Mouse (Mus musculus) lung, postnatal 0 days (tissue): ENCODE measurements around the gene Mecr. TPM values are rescaled to one million over a fixed set of nuclear protein-coding genes. Genes with fewer than 3 reads are reported as not detected.

Experiments used
- ATAC-seq: fragments of 200-750 bp; cut with Nextera tagmentation; 2 replicates; pipeline ENCODE4 v1.8.0; 2017; ENCODE audit warnings: moderate library complexity
- DNase-seq: peaks from one replicate; pipeline ENCODE4 v3.0.0-alpha.2; 2016; ENCODE audit warnings: low spot score
- H3K27ac ChIP-seq: fragments of 300-500 bp; sonication (generic); 2 replicates; pipeline ENCODE4 v1.5.1; 2014; ENCODE audit warnings: antibody characterized with exemption, mild to moderate bottlenecking, low read length, mixed read lengths
- H3K27me3 ChIP-seq: fragments of 300-500 bp; sonication (generic); replicated peaks from 2 replicates; pipeline ENCODE4 v1.6.1; 2014; ENCODE audit warnings: low read length, mixed read lengths; ENCODE audit not compliant: insufficient read depth
- H3K36me3 ChIP-seq: fragments of 300-500 bp; sonication (generic); 2 replicates; pipeline ENCODE4 v1.6.1; 2014; ENCODE audit warnings: low read length, mixed read lengths; ENCODE audit not compliant: insufficient read depth
- H3K4me1 ChIP-seq: fragments of 300-500 bp; sonication (generic); 2 replicates; pipeline ENCODE4 v1.6.1; 2014; ENCODE audit warnings: antibody characterized with exemption, low read depth, low read length, mixed read lengths; ENCODE audit not compliant: insufficient read depth
- H3K4me2 ChIP-seq: fragments of 300-500 bp; sonication (generic); replicated peaks from 2 replicates; pipeline ENCODE4 v1.6.1; 2014; ENCODE audit warnings: low read depth, mild to moderate bottlenecking, low read length, moderate library complexity, mixed read lengths
- H3K4me3 ChIP-seq: fragments of 300-500 bp; sonication (generic); 2 replicates; pipeline ENCODE4 v1.5.1; 2014; ENCODE audit warnings: low read depth, low read length
- H3K9ac ChIP-seq: fragments of 300-500 bp; sonication (generic); replicated peaks from 2 replicates; pipeline ENCODE4 v1.6.1; 2014; ENCODE audit warnings: low read depth, mild to moderate bottlenecking
- H3K9me3 ChIP-seq: fragments of 300-500 bp; sonication (generic); 2 replicates; pipeline ENCODE4 v1.6.1; 2016; ENCODE audit warnings: low read length, mixed read lengths
- CTCF ChIP-seq: IDR thresholded peaks from 2 replicates; pipeline ENCODE4 v1.5.1; 2016; ENCODE audit warnings: antibody characterized with exemption, mild to moderate bottlenecking
- EP300 ChIP-seq: IDR thresholded peaks from 2 replicates; pipeline ENCODE4 v1.6.1; 2016; ENCODE audit warnings: antibody characterized with exemption, mild to moderate bottlenecking, control low read depth
- WGBS: fragments of 180-500 bp; shearing (Covaris S2); extraction: QIAGEN DNeasy Blood & Tissue Kit; methylation state at CpG from one replicate; pipeline ENCODE4 v1.1.7; 2014; 5-methylcytosine and 5-hydroxymethylcytosine counted together
- polyA plus RNA-seq: library from polyadenylated mRNA; unstranded; fragments of >200 nt; fragmentation: Nextera tagmentation; extraction: Ambion mirVana; gene quantifications from 2 replicates; pipeline ENCODE4 v1.2.1, GENCODE M21; 2015

Mecr gene
- polyA plus RNA-seq, 1 experiment from 2014 or later = 21.2 TPM

- no peak for DNase-seq
- H3K36me3 ChIP-seq = no peaks in the 10 kb centered on the region
- WGBS = 73% methylated on average over 3 of the region's 3 CpGs
- H3K4me1 ChIP-seq = no peaks in the 10 kb centered on the region
- H3K4me3 ChIP-seq = no peak overlapping the region
- no peak overlapping the region for H3K9ac ChIP-seq
- H3K27me3 ChIP-seq = no peaks in the 10 kb centered on the region
- H3K4me2 ChIP-seq = no peak overlapping the region
- H3K27ac ChIP-seq = no peak overlapping the region
- TF ChIP-seq EP300 (no peak), CTCF (no peak)
- ATAC-seq = no peak
- H3K9me3 ChIP-seq = no peaks in the 10 kb centered on the region
Measured at GRCm38 (mm10) chr4:131832759-131833407, 10.4 kb upstream of the Mecr start.

- no peak overlapping the region for H3K27ac ChIP-seq
- H3K4me3 ChIP-seq = no peak overlapping the region
- no peaks in the 10 kb centered on the region for H3K9me3 ChIP-seq
- 35% methylated on average over 9 of the region's 9 CpGs for WGBS
- no peaks in the 10 kb centered on the region for H3K27me3 ChIP-seq
- no peaks in the 10 kb centered on the region for H3K4me1 ChIP-seq
- ATAC-seq (peak; percentile 18), DNase-seq (peak; percentile 59)
- TF ChIP-seq EP300 (no peak), CTCF (peak; percentile 70)
- H3K36me3 ChIP-seq = no peaks in the 10 kb centered on the region
- no peak overlapping the region for H3K4me2 ChIP-seq
- no peak overlapping the region for H3K9ac ChIP-seq
Measured at GRCm38 (mm10) chr4:131833971-131834609, 9.2 kb upstream of the Mecr start.

GRCm38 (mm10) chr4:131836351-131836881 lies 6.9 kb upstream of the Mecr start:
- DNase-seq = peak; percentile 42
- H3K27me3 ChIP-seq = no peaks in the 10 kb centered on the region
- WGBS = under 1% methylated on average over 35 of the region's 39 CpGs
- ATAC-seq = peak; percentile 15
- peak overlapping the region; percentile 63 for H3K9ac ChIP-seq
- peak overlapping the region; percentile 70 for H3K4me3 ChIP-seq
- H3K27ac ChIP-seq = no peak overlapping the region
- no peaks in the 10 kb centered on the region for H3K4me1 ChIP-seq
- TF ChIP-seq CTCF (no peak), EP300 (no peak)
- H3K9me3 ChIP-seq = no peaks in the 10 kb centered on the region
- H3K36me3 ChIP-seq = no peaks in the 10 kb centered on the region
- H3K4me2 ChIP-seq = peak overlapping the region; percentile 98

- peak overlapping the region; percentile 70 for H3K4me3 ChIP-seq
- H3K4me2 ChIP-seq = peak overlapping the region; percentile 98
- TF ChIP-seq CTCF = no peak
- TF ChIP-seq EP300 = no peak
- WGBS = 2% methylated on average over 42 of the region's 76 CpGs
- H3K36me3 ChIP-seq = no peaks in the 10 kb centered on the region
- no peaks in the 10 kb centered on the region for H3K9me3 ChIP-seq
- no peaks in the 10 kb centered on the region for H3K27me3 ChIP-seq
- peak; percentile 54 for DNase-seq
- H3K9ac ChIP-seq = peak overlapping the region; percentile 63
- no peaks in the 10 kb centered on the region for H3K4me1 ChIP-seq
- no peak overlapping the region for H3K27ac ChIP-seq
- peak; percentile 20 for ATAC-seq
Measured at GRCm38 (mm10) chr4:131836891-131837491, 6.3 kb upstream of the Mecr start.

- peak; percentile 99 for TF ChIP-seq CTCF
- TF ChIP-seq EP300 = no peak
- no peaks in the 10 kb centered on the region for H3K36me3 ChIP-seq
- H3K4me2 ChIP-seq = peak within 1 kb of the TSS; percentile 98
- DNase-seq = peak; percentile 85
- peak within 1 kb of the TSS; percentile 63 for H3K9ac ChIP-seq
- H3K27ac ChIP-seq = 0 out of 2 replicates have a peak within 1 kb of the TSS, but pooled peaks have one; percentile 11
- H3K4me1 ChIP-seq = no peaks in the 10 kb centered on the region
- H3K27me3 ChIP-seq = no peaks in the 10 kb centered on the region
- H3K9me3 ChIP-seq = no peaks in the 10 kb centered on the region
- peak; percentile 89 for ATAC-seq
- under 1% methylated on average over 50 of the region's 72 CpGs for WGBS
- H3K4me3 ChIP-seq = peak within 1 kb of the TSS; percentile 70
Measured at GRCm38 (mm10) chr4:131837872-131838524, 5.3 kb upstream of the Mecr start, which contains the start of gene Ptpru. TSS of gene Ptpru (minus strand) at chr4:131838288.
